Mouse (Mus musculus) CD8-positive naive resting alpha-beta T cell, adult 2 months (primary cell): ENCODE results near the gene Zfp811.

Experiments used
- DNase-seq, 2 experiments: peaks; one replicate each; pipeline ENCODE4 v3.0.0; 2022; ENCODE audit warnings: low read depth in 2 of 2, low spot score in 2 of 2

Zfp811 gene

DNA sequence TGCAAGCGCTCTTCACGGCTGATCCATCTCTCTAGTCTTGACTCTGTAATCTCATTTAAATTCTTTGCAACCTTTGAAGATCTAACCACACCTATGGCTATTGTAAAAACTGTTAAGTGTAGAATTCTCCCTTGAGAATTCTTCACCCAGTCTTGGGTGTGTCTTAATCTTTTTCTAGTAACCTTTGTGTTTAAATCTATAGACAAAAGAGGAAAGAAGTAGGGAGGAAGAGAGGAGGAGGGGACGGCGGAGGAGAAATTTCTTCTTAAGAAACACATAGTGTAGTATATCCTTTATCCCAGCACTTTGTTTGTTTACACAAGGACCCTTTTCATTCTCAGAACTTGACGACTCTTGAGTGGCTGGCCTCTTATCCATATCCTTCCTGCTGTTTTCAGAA lies 52.4 kb downstream of the Zfp811 start:
- no peak for DNase-seq

DNA sequence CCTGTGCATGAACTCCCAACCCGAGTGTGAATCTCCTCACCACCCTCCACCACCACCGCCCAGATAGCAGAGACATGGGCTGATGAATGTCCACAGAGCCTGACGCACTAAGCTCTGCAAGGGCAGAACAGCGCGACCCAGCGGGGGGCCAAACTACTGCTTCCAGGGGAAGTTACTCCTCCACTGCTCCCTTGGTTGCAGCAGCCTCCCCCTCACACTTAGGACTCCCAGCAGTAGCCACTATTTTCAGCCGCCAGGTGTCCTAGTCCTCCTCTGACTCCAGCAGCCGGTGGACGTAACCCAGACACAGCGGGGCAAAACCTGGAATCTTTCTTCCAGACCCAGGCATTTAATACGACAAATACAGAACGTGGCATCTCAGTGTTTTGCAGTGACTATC lies 56.1 kb downstream of the Zfp811 start:
- DNase-seq, result no peak

DNA sequence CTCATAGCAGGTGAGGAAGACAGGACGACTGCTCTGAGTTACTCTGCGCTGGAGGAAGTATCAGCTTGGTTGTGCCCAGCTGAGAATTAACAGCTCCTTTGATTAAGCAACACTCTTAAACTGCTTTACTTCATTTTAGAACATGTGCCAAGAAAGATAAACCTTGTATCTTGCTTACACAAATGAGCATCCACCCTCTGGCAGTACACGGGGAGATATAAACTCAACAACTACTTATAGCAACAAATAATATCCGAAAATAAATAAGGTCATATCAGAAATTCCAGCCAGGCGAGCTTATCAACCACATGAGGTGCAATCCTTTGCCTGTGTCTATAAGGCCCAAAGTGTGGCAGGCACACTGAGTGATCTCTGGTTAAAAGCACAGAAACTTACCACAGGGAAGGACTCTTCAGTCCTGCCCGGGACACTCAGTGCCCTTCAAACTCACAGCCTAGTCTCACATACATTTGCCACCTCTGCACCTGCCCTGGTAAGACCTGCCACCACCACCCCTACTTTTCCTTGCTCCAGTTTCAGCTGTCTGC lies 56.8 kb downstream of the Zfp811 start:
- no peak for DNase-seq

DNA sequence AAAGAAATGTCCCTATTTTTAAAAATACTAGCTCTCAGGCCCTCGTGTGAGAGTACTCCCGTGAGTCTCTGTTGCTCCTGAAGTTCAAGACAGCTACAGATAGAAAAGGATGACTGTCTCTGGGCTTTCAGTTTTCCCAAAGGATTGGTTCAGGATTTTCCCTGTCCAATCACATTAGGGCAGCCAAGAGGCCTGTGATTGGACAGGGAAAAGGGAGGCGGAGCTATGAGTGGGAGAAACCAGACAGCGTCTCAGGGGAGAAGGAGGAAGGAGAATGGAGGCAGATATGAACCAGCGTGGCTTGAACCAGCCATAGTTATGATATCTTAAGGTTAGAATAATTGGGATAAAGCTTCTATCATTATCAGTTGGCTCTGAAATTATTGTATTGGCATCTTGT lies 59.1 kb downstream of the Zfp811 start:
- DNase-seq, result no peak
